Mouse (Mus musculus) liver, embryonic 15.5 days (tissue): ENCODE results near the gene Astn1. TPM values are rescaled to one million over a fixed set of nuclear protein-coding genes. Genes with fewer than 3 reads are reported as not detected.

Experiments
- ATAC-seq: fragments of 200-750 bp; cut with Nextera tagmentation; 2 replicates; pipeline ENCODE4 v1.8.0; 2017; ENCODE audit warnings: moderate number of reproducible peaks, mild to moderate bottlenecking, moderate library complexity; ENCODE audit not compliant: insufficient read depth
- H3K27ac ChIP-seq: fragments of 300-500 bp; sonication (generic); replicated peaks from 2 replicates; pipeline ENCODE4 v1.5.1; 2015; ENCODE audit warnings: mild to moderate bottlenecking, inconsistent platforms
- H3K27me3 ChIP-seq: fragments of 300-500 bp; sonication (generic); 2 replicates; pipeline ENCODE4 v1.6.1; 2015; ENCODE audit warnings: mild to moderate bottlenecking, inconsistent platforms
- H3K36me3 ChIP-seq: fragments of 300-500 bp; sonication (generic); replicated peaks from 2 replicates; pipeline ENCODE4 v1.6.1; 2015; ENCODE audit warnings: moderate library complexity, mild to moderate bottlenecking, inconsistent platforms
- H3K4me1 ChIP-seq: fragments of 300-500 bp; sonication (generic); replicated peaks from 2 replicates; pipeline ENCODE4 v1.6.1; 2015; ENCODE audit warnings: inconsistent platforms
- H3K4me2 ChIP-seq: fragments of 300-500 bp; sonication (generic); 2 replicates; pipeline ENCODE4 v1.6.1; 2015; ENCODE audit warnings: moderate library complexity, mild to moderate bottlenecking, inconsistent platforms
- H3K4me3 ChIP-seq: fragments of 300-500 bp; sonication (generic); replicated peaks from 2 replicates; pipeline ENCODE4 v1.5.1; 2015; ENCODE audit warnings: mild to moderate bottlenecking, inconsistent platforms
- H3K9ac ChIP-seq: fragments of 300-500 bp; sonication (generic); 2 replicates; pipeline ENCODE4 v1.6.1; 2015; ENCODE audit warnings: moderate library complexity, mild to moderate bottlenecking, inconsistent platforms
- H3K9me3 ChIP-seq: fragments of 300-500 bp; sonication (generic); replicated peaks from 2 replicates; pipeline ENCODE4 v1.6.1; 2016; ENCODE audit warnings: inconsistent platforms
- WGBS: fragments of 180-500 bp; shearing (Covaris S2); methylation state at CpG from one replicate; pipeline ENCODE4 v1.1.7; 2015; ENCODE audit warnings: mixed read lengths; ENCODE audit not compliant: insufficient replicate concordance; 5-methylcytosine and 5-hydroxymethylcytosine counted together
- polyA plus RNA-seq: library from polyadenylated mRNA; unstranded; fragments of >200 nt; fragmentation: Nextera tagmentation; extraction: Ambion mirVana; gene quantifications from 2 replicates; pipeline ENCODE4 v1.2.1, GENCODE M21; 2015

The Astn1 gene
- polyA plus RNA-seq, 1 experiment from 2014 or later = 0.07 TPM

DNA sequence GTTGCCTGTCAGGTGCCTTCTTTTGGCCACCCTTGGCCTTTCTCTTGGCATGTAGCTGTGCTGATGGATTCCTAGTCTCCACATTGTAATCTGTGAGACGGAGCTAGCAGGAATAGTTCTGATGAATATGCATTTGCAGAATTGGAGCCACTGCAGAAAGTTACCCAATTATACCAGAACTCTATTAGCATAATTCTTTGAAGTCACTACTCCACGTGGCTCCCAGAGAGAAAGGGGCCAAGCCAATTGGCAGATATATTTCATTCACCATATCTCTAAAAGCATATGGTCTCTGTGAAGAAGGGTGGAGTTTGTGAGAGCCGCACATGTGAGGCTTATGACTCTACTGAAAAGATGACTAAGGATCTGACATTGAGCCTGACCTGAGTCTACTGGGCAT is 226.8 kb downstream of the Astn1 start:
- Histone ChIP-seq H3K9ac (no peak overlapping the region), H3K36me3 (no peaks in the 10 kb centered on the region), H3K4me2 (no peak overlapping the region), H3K27me3 (no peaks in the 10 kb centered on the region), H3K27ac (no peak overlapping the region), H3K9me3 (no peaks in the 10 kb centered on the region), H3K4me3 (no peak overlapping the region), H3K4me1 (no peaks in the 10 kb centered on the region)
- no peak for ATAC-seq
- WGBS = 60% methylated on average over 3 of the region's 3 CpGs

- H3K27me3 ChIP-seq = no peaks in the 10 kb centered on the region
- no peak overlapping the region for H3K4me2 ChIP-seq
- no peaks in the 10 kb centered on the region for H3K9me3 ChIP-seq
- no peaks in the 10 kb centered on the region for H3K36me3 ChIP-seq
- no peaks in the 10 kb centered on the region for H3K4me1 ChIP-seq
- no peak for ATAC-seq
- no peak overlapping the region for H3K4me3 ChIP-seq
- WGBS = 26% methylated on average over 16 of the region's 16 CpGs
- H3K9ac ChIP-seq = no peak overlapping the region
- no peak overlapping the region for H3K27ac ChIP-seq
These were observed 234.8 kb downstream of the Astn1 start for GRCm38 (mm10) chr1:158596726-158597448.

- Histone ChIP-seq H3K27ac (no peak overlapping the region), H3K27me3 (no peaks in the 10 kb centered on the region), H3K4me3 (no peak overlapping the region), H3K4me2 (no peak overlapping the region), H3K4me1 (no peaks in the 10 kb centered on the region), H3K9ac (no peak overlapping the region), H3K36me3 (no peaks in the 10 kb centered on the region), H3K9me3 (no peaks in the 10 kb centered on the region)
- WGBS = 49% methylated on average over 7 of the region's 7 CpGs
- no peak for ATAC-seq
These were observed 235.9 kb downstream of the Astn1 start for GRCm38 (mm10) chr1:158597996-158598395.

GRCm38 (mm10) chr1:158599435-158599834 is 237.4 kb downstream of the Astn1 start:
- H3K36me3 ChIP-seq = no peaks in the 10 kb centered on the region
- no peaks in the 10 kb centered on the region for H3K4me1 ChIP-seq
- no peak overlapping the region for H3K4me2 ChIP-seq
- H3K27me3 ChIP-seq = no peaks in the 10 kb centered on the region
- no peak overlapping the region for H3K27ac ChIP-seq
- no peak overlapping the region for H3K9ac ChIP-seq
- ATAC-seq = no peak
- H3K4me3 ChIP-seq = no peak overlapping the region
- no peaks in the 10 kb centered on the region for H3K9me3 ChIP-seq
- WGBS = 55% methylated on average over 2 of the region's 2 CpGs

DNA sequence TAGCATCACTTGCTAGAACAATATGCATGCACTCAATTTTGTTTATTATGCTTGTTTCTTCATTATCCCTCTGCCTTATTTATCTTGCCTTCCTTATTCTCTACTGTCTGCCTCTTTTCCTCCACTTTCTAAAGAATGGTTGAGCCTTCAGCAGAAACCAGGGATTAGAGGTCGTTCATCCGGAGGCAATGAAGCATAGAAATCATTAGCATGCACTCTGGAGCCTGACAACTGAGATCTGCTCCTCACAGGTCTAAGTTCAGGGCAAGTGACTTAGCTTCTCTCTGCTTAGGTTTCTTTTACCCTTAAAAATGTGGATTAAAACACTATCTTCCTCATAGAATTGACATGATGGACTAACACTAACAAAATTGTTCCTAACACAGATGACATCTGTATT is 241.0 kb downstream of the Astn1 start:
- Histone ChIP-seq H3K4me3 (no peak overlapping the region), H3K9ac (no peak overlapping the region), H3K27me3 (no peaks in the 10 kb centered on the region), H3K4me1 (no peaks in the 10 kb centered on the region), H3K4me2 (no peak overlapping the region), H3K27ac (no peak overlapping the region), H3K36me3 (no peaks in the 10 kb centered on the region), H3K9me3 (no peaks in the 10 kb centered on the region)
- WGBS = 41% methylated on average over 2 of the region's 2 CpGs
- ATAC-seq = no peak

- 94% methylated on average over 1 of the region's 1 CpGs for WGBS
- no peak for ATAC-seq
- no peak overlapping the region for H3K27ac ChIP-seq
These were observed 242.1 kb downstream of the Astn1 start for GRCm38 (mm10) chr1:158604149-158604548.

DNA sequence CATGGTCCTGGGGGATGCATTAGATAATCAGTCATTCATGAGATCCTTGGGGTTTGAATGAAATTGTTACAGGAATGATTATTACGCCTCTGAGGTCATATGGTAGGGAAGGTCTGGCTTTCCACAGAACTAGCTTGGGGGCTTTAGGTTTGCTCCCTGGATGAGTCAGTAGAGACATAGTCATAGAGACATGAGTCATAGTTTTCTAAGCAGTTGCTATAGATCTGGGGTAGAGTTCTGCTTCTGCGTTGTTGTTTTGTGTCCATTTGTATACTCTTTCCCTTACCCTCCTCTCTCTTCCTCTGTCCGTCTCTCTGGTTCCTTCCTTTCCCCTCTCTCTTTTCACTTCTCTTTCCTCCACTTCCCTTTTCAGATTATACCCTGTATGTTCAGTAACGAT is 243.5 kb downstream of the Astn1 start:
- no peaks in the 10 kb centered on the region for H3K27me3 ChIP-seq
- WGBS = 47% methylated on average over 4 of the region's 4 CpGs
- no peaks in the 10 kb centered on the region for H3K9me3 ChIP-seq
- H3K4me1 ChIP-seq = no peaks in the 10 kb centered on the region
- H3K4me2 ChIP-seq = no peak overlapping the region
- no peaks in the 10 kb centered on the region for H3K36me3 ChIP-seq
- ATAC-seq = no peak
- no peak overlapping the region for H3K9ac ChIP-seq
- no peak overlapping the region for H3K4me3 ChIP-seq
- no peak overlapping the region for H3K27ac ChIP-seq

More at GRCm38 (mm10) chr1:158604149-158604548, 242.1 kb downstream of the Astn1 start:
- H3K9me3 ChIP-seq = no peaks in the 10 kb centered on the region
- no peak overlapping the region for H3K4me2 ChIP-seq
- no peak overlapping the region for H3K9ac ChIP-seq
- H3K27me3 ChIP-seq = no peaks in the 10 kb centered on the region
- H3K36me3 ChIP-seq = no peaks in the 10 kb centered on the region
- H3K4me1 ChIP-seq = no peaks in the 10 kb centered on the region
- H3K4me3 ChIP-seq = no peak overlapping the region

DNA sequence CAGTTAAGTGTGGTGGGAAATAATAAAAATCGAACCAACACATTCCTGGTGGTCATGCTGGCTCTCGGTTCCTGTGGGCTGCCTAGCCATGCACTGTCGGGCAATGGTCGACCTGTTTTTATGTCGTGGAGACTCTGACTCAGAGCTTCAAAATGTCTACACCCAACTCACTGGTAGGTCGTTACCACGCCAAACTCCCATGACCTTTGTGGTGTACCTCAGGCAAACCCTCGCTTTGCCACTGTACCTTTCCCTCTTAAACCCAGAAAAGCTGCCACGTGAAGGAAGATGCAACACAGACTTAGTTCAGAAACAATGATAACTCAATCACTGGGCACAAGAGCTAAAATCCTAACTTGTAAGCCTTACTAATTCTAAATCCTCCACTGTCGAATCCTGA is 244.3 kb downstream of the Astn1 start:
- no peak overlapping the region for H3K4me2 ChIP-seq
- 61% methylated on average over 10 of the region's 10 CpGs for WGBS
- no peak overlapping the region for H3K9ac ChIP-seq
- no peaks in the 10 kb centered on the region for H3K27me3 ChIP-seq
- no peak for ATAC-seq
- no peak overlapping the region for H3K4me3 ChIP-seq
- no peaks in the 10 kb centered on the region for H3K4me1 ChIP-seq
- no peaks in the 10 kb centered on the region for H3K9me3 ChIP-seq
- no peaks in the 10 kb centered on the region for H3K36me3 ChIP-seq
- H3K27ac ChIP-seq = no peak overlapping the region

DNA sequence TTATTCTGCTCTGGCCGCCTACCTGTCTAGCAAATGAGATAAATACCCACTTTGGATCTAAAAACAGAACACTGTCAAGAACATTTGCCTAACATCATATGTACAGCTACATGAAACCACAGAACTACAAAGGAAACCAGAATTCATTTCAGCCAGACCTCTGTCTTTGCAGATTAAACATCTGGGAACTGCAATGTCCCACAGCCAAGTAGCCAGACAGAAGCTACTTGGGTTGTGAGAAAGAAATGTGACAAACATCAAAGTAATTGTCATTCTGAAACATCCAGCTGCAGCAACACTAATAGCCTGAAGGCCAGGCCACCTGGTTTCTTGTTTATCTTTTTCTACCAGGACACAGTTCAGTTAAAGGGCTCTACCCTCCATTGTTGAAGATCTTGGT is 245.1 kb downstream of the Astn1 start:
- Histone ChIP-seq H3K36me3 (no peaks in the 10 kb centered on the region), H3K4me3 (no peak overlapping the region), H3K9ac (no peak overlapping the region), H3K4me1 (no peaks in the 10 kb centered on the region), H3K9me3 (no peaks in the 10 kb centered on the region), H3K4me2 (no peak overlapping the region), H3K27me3 (no peaks in the 10 kb centered on the region), H3K27ac (no peak overlapping the region)
- ATAC-seq = no peak
- WGBS = 39% methylated on average over 1 of the region's 1 CpGs

DNA sequence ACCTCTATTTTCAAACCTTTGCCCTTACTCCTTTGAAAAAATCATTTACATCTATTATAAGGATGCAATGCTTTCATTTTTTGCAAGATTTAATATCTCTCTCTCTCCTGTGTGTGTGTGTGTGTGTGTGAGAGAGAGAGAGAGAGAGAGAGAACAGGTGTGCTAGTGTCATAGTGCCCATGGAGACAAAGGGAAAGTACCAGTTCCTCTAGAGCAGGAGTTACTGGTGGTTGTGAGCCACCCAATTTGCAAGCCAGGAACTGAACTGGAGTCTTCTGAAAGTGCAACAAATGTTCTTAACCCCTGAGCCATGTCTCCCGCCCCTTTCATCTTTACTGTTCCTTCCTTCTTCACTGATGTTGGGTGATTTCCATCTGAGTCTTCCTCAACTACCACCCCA is 253.1 kb downstream of the Astn1 start:
- no peak for ATAC-seq
- no peak overlapping the region for H3K4me3 ChIP-seq
- H3K4me2 ChIP-seq = no peak overlapping the region
- no peaks in the 10 kb centered on the region for H3K4me1 ChIP-seq
- H3K9ac ChIP-seq = no peak overlapping the region
- no peaks in the 10 kb centered on the region for H3K27me3 ChIP-seq
- no peaks in the 10 kb centered on the region for H3K36me3 ChIP-seq
- H3K27ac ChIP-seq = no peak overlapping the region
- WGBS = 39% methylated on average over 1 of the region's 1 CpGs
- no peaks in the 10 kb centered on the region for H3K9me3 ChIP-seq

GRCm38 (mm10) chr1:158617943-158618342 is 255.9 kb downstream of the Astn1 start:
- no peaks in the 10 kb centered on the region for H3K36me3 ChIP-seq
- no peak overlapping the region for H3K9ac ChIP-seq
- no peak overlapping the region for H3K4me2 ChIP-seq
- H3K4me3 ChIP-seq = no peak overlapping the region
- ATAC-seq = no peak
- WGBS = 67% methylated on average over 4 of the region's 4 CpGs
- H3K27me3 ChIP-seq = no peaks in the 10 kb centered on the region
- no peaks in the 10 kb centered on the region for H3K9me3 ChIP-seq
- H3K4me1 ChIP-seq = no peaks in the 10 kb centered on the region
- H3K27ac ChIP-seq = no peak overlapping the region

GRCm38 (mm10) chr1:158632935-158633334 is 270.9 kb downstream of the Astn1 start:
- WGBS = 47% methylated on average over 4 of the region's 4 CpGs
- H3K27me3 ChIP-seq = no peaks in the 10 kb centered on the region
- ATAC-seq = no peak
- H3K9ac ChIP-seq = no peak overlapping the region
- no peaks in the 10 kb centered on the region for H3K4me1 ChIP-seq
- H3K36me3 ChIP-seq = no peaks in the 10 kb centered on the region
- no peak overlapping the region for H3K27ac ChIP-seq
- H3K4me2 ChIP-seq = no peak overlapping the region
- no peak overlapping the region for H3K4me3 ChIP-seq
- H3K9me3 ChIP-seq = no peaks in the 10 kb centered on the region
